Mouse (Mus musculus) T-helper 1 cell (primary cell): ENCODE results near the gene Tas2r139.
"Not testable (repeated sequence)": the region's sequence is repeated elsewhere in the genome, so short reads cannot be mapped to it uniquely, and the experiment has no call there.

Experiments used
- in situ Hi-C: fragments of 300-600 bp; cut with MboI, MseI; formaldehyde crosslinking; loops from one replicate; pipeline ENCODE4 v1.15.1; 2025; ENCODE audit warnings: high pct_unique_total_duplicates

Tas2r139 gene

GRCm38 (mm10) chr6:42140636-42141035, at the start of gene Tas2r139:
Tas2r139 (plus strand) TSS chr6:42140936.
- in situ Hi-C loops: no loop called here

DNA sequence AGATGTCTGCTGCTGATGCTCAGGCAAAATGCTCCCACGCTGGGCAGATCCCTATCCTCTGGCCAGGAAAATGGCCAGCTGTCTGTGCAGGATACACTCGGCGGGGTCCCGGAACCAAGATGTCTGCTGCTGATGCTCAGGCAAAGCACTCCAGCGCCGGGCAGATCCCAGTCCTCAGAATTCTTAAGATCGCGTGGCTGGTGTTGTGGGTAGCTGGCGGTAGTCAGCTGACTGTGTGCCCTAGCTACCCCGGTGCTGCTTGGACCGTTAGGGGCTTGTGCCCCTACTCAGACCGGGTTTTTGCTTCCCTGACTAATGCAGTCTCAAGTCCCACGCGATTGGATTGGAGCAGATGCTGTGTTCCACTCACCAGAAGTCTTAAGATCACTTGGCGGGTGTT, 10.4 kb downstream of the Tas2r139 start:
- in situ Hi-C loops: not testable (repeated sequence)

DNA sequence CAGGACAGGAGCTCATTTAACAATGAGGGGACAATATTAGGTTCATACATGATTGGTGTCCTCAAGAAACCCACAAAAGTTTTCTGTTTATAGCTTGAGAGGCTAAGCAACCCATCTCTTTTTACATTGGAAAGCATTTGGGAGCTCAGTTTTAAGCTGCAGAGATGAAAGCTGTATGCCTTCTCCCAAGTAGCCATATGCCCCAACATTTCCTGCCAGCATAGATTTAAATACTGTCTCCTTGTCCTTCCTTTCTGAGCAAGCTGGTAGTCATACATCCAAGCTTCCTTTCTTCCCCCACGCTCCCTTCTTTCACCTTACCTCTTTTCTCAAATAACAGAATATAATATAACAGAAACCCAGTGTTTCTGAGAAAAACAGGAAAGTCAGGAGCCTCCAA, 41.7 kb downstream of the Tas2r139 start:
- in situ Hi-C loops: no loop called here

DNA sequence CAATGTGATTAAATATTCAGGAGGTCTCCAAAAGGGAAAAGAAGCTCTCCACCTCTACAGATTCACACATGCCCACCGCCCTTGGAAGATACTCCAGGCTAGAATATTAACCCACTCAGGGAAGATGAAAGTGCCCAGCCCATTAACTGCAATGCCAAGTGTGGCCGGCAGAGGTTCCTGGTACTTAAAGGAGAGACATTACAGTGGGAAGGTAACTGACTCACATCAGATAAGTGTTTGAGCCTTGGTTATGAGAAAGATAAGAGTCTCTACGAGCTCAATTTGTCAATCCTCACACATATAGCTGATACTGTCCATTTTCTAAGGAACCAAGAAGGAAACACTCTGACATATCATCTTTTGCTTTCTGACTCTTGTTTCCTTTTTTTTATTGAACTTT, 45.5 kb downstream of the Tas2r139 start:
- in situ Hi-C loops: no loop called here
